Mouse (Mus musculus): ENCODE measurements around the gene Nlrc5. TPM values are rescaled to one million over a fixed set of nuclear protein-coding genes. Genes with fewer than 3 reads are reported as not detected.

Gene Nlrc5
- total RNA-seq, 1 experiment from 2014 or later = 42.9 TPM

GRCm38 (mm10) chr8:94453868-94454488 lies 19.8 kb downstream of the Nlrc5 start:
- ATAC-seq (replicated peaks; ENCODE audit: low read depth, poor library complexity, severe bottlenecking) = no peak

DNA sequence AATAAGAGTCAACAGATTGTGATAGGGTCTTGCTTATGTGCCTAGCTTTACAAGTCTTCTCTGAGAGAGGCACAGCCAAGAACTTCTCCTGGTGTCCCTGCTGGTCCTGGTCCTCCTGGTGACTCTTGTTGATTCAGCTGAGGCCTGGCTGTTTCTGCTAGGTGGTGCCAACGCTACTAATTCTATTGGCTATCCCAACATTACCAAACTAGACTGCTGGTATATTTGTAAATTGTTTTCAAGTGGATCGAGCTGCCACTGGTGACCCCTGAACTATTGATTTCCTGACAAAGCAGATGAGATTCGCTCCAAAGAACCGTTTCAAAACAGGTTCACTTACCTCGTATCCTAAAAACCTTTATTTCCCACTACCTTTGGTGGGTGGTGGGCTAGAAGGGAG lies 20.7 kb downstream of the Nlrc5 start:
- no peak for ATAC-seq (replicated peaks; ENCODE audit: low read depth, poor library complexity, severe bottlenecking)

GRCm38 (mm10) chr8:94456071-94456470 lies 21.9 kb downstream of the Nlrc5 start:
- no peak for ATAC-seq (replicated peaks; ENCODE audit: low read depth, poor library complexity, severe bottlenecking)

GRCm38 (mm10) chr8:94458567-94458966 lies 24.4 kb downstream of the Nlrc5 start:
- peak; percentile 71 for ATAC-seq (replicated peaks; ENCODE audit: low read depth, poor library complexity, severe bottlenecking)

DNA sequence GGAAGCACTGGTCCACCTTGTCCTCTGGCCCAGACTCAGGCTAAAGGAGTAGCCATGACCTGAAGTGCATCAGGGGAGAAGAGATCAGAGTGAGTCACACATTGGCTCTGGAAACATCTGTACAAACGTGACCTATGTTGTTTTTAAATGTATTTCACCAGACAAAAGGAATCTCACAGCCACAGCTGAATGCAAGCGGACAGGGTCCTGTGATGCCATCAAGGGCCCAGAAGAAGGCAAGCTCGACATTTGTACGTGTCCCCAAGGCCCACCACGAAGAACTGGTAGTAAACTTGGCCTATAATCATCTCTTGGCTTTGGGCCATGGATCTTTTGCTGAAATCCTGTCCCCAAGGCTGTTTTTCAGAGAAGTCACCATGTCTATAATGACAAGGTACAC lies 35.5 kb downstream of the Nlrc5 start:
- no peak for ATAC-seq (replicated peaks; ENCODE audit: low read depth, poor library complexity, severe bottlenecking)

DNA sequence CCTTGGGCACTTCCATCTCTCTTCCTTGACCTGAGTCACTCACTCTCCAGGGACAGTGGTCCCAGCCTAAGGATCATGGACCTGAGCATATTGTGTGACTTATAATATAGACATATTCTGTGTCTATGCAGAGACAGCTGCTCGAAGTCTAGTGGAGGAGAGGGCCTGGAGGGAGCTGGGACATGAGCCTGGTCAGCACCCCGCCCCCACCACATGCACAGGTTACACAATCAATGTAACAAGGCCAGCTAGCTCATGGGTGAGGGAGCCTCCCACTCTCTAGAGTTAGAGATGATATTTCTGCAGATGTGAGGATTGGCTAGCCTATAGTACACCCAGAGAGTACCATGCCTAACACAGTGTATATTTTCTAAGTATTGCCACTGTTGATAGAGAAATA lies 36.6 kb downstream of the Nlrc5 start:
- no peak for ATAC-seq (replicated peaks; ENCODE audit: low read depth, poor library complexity, severe bottlenecking)

DNA sequence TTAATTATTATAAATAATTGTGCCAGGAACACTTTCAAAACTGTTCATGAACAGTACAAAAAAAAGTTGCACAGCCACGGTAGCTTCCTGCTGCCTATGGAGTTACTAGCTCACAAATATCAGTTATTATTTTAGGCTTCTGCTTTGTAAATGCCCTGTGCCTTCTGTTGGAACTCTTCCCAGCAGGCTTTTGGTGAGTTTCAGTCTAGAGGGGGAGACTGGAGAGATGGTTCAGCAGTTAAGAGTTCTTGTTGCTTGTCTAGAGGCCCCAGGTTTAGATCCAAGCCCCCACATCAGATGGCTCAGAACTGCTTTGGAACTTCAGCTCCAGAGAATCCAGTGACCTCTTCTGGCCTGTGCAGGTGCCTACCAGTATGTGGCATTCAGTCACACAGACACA lies 37.1 kb downstream of the Nlrc5 start:
- no peak for ATAC-seq (replicated peaks; ENCODE audit: low read depth, poor library complexity, severe bottlenecking)

- ATAC-seq (replicated peaks; ENCODE audit: low read depth, poor library complexity, severe bottlenecking) = no peak
Observed at GRCm38 (mm10) chr8:94472741-94473140, 38.6 kb downstream of the Nlrc5 start.

GRCm38 (mm10) chr8:94473431-94473830 lies 39.3 kb downstream of the Nlrc5 start:
- no peak for ATAC-seq (replicated peaks; ENCODE audit: low read depth, poor library complexity, severe bottlenecking)

DNA sequence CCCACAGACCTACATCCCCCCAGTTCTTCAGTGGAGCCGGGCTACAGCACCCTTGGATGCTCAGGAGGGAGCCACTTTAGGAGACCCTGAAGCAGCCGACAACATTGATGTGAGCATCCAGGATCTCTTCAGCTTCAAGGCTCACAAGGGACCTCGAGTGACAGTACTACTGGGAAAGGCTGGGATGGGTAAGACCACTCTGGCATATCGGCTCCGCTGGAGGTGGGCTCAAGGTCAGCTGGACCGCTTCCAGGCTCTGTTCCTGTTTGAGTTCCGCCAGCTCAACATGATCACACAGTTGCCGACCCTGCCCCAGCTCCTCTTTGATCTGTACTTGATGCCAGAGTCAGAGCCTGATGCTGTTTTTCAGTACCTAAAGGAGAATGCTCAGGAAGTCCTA lies 41.6 kb downstream of the Nlrc5 start:
- ATAC-seq (replicated peaks; ENCODE audit: low read depth, poor library complexity, severe bottlenecking) = no peak

DNA sequence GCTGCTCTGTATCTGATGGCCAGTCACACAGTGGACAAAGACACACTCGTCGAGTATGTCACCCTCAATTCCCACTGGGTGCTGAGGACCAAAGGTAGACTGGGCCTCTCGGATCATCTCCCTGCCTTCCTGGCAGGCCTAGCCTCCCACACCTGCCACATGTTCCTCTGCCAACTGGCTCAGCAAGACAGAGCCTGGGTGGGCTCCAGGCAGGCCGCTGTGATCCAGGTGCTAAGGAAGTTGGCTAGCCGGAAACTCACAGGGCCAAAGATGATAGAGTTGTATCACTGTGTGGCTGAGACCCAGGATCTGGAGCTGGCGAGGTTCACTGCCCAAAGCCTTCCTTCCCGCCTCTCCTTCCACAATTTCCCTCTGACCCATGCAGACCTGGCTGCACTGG lies 42.7 kb downstream of the Nlrc5 start:
- no peak for ATAC-seq (replicated peaks; ENCODE audit: low read depth, poor library complexity, severe bottlenecking)

GRCm38 (mm10) chr8:94482051-94482450 lies 47.9 kb downstream of the Nlrc5 start:
- ATAC-seq (replicated peaks; ENCODE audit: low read depth, poor library complexity, severe bottlenecking) = no peak

GRCm38 (mm10) chr8:94485288-94485687 lies 51.1 kb downstream of the Nlrc5 start:
- ATAC-seq (replicated peaks; ENCODE audit: low read depth, poor library complexity, severe bottlenecking) = 0 out of 2 replicates have a peak, but pooled peaks have one; percentile 37

DNA sequence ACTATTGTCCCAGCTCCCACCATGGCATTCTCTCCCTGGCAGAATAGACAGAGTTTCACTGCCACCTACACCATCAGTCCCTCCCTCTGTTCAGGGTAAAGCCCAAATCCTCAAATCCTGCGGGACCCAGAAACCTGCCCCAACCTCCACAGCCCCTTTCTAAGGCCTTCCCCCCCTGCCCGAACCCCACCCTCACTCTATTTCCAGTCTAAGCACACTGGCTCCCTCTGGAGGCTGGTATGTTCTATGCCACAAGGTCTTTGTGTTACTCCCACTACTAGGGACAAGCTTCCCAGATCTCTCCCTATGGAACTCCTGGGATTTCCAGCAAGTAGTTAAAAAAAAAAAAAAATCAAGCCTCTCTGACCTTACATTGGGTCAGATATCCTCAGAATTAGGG lies 51.7 kb downstream of the Nlrc5 start:
- peak; percentile 33; the same call in 1 of the 2 replicates for ATAC-seq (replicated peaks; ENCODE audit: low read depth, poor library complexity, severe bottlenecking)

GRCm38 (mm10) chr8:94488016-94488415 lies 53.9 kb downstream of the Nlrc5 start:
- ATAC-seq (replicated peaks; ENCODE audit: low read depth, poor library complexity, severe bottlenecking) = no peak

GRCm38 (mm10) chr8:94489809-94490483 lies 55.8 kb downstream of the Nlrc5 start:
- ATAC-seq (replicated peaks; ENCODE audit: low read depth, poor library complexity, severe bottlenecking) = no peak

GRCm38 (mm10) chr8:94492021-94492681 lies 58.0 kb downstream of the Nlrc5 start:
- peak; percentile 89 for ATAC-seq (replicated peaks; ENCODE audit: low read depth, poor library complexity, severe bottlenecking)

GRCm38 (mm10) chr8:94493240-94493639 lies 59.1 kb downstream of the Nlrc5 start:
- no peak for ATAC-seq (replicated peaks; ENCODE audit: low read depth, poor library complexity, severe bottlenecking)

- ATAC-seq (replicated peaks; ENCODE audit: low read depth, poor library complexity, severe bottlenecking) = no peak
Observed at GRCm38 (mm10) chr8:94515430-94516208, 81.5 kb downstream of the Nlrc5 start.

DNA sequence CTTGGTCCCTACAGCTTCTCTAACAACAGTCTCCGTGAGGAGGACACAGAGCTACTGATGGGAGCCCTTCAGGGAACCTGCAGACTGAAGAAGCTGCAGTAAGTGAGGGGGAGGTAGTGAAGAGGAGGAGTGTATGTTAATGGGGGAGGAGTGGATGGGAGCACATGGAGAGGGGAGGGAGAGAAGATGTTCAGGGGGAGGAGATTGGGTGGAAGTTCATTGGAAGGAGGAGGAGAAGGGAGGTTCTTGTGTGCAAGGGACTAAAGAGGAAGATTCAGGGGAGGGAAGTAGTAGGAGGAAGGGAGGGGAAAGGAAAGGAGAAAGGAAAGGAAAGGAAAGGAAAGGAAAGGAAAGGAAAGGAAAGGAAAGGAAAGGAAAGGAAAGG lies 82.0 kb downstream of the Nlrc5 start:
- ATAC-seq (replicated peaks; ENCODE audit: low read depth, poor library complexity, severe bottlenecking) = no peak

GRCm38 (mm10) chr8:94516766-94517165 lies 82.6 kb downstream of the Nlrc5 start:
- no peak for ATAC-seq (replicated peaks; ENCODE audit: low read depth, poor library complexity, severe bottlenecking)

Measured in common myeloid progenitor, adult 5-6 weeks (primary cell).